Mouse (Mus musculus) yolk sac, embryonic 10.5 days (tissue): ENCODE results near the gene Rapgef5.

Source experiments
- DNase-seq: peaks from one replicate; pipeline ENCODE4 v3.0.0-alpha.2; 2017; ENCODE audit warnings: low spot score

Rapgef5 gene

DNA sequence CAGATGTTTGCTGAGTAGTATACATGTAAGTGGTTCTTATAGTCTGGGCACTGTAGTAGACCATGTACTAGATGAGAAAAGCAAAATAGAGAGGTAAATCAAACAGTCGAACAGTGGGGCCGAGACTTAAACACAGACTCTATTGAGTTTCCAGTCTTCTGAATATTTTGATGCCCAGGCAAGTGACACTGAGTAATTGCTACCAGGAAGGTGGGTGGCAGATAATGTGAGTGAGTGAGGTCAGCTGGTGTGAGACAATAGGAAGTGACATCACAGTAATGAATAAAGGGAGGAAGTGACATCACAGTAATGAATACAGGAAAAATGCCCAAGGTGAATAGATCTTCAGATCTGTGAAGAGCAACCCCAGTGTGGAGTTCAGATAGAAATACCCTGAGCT is at the start of gene Rapgef5:
Gene Rapgef5, plus strand, starts transcription at position 301 of the 400 bp plus-strand sequence.
- DNase-seq = no peak

DNA sequence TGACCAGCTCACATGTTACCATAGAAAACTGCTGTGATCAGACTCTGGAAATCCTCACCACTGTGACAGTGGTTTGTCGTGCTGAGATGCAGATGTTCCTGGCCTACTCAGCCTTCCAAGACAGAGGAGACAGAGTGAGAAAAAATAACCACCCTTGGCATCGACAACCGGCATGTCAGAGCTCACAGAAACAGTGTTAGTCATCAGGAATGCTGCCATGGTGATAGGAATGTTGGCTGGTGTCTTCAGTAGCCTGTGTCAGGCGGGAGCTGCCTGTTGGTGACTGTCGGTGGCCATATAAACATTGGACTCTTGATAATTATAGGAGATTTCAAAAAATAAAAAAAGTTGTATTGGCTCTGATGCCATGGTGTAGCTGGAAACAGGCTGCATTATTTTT is 48.0 kb upstream of the Rapgef5 start:
- no peak for DNase-seq

DNA sequence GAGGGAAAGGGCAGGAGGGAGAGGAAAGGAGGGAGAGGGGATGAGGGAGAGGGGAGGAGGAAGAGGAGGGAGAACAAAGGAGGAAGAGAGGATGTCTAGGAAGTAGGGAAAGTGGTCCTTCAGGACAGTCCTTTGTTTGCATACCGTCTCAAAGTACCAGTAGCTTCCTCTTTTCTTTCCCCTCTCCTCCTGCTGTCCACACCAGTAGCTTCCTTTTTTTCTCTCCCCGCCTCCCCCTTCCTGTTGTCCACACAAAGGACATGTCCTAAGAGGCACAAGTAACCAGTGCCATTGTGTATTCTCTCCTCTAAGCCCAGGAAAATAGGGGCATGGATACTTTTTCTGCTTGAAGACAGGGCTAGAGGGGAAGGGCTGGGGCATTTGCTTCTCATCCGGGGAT is 37.3 kb upstream of the Rapgef5 start:
- DNase-seq = no peak

- no peak for DNase-seq
These were observed 36.6 kb upstream of the Rapgef5 start for GRCm38 (mm10) chr12:117479680-117480079.

- no peak for DNase-seq
These were observed 35.3 kb upstream of the Rapgef5 start for GRCm38 (mm10) chr12:117480958-117481357.

- no peak for DNase-seq
These were observed 33.6 kb upstream of the Rapgef5 start for GRCm38 (mm10) chr12:117482665-117483064.

GRCm38 (mm10) chr12:117486118-117487057 is 29.9 kb upstream of the Rapgef5 start:
- DNase-seq = no peak

GRCm38 (mm10) chr12:117496501-117497176 is 19.6 kb upstream of the Rapgef5 start:
- peak; percentile 18 for DNase-seq

DNA sequence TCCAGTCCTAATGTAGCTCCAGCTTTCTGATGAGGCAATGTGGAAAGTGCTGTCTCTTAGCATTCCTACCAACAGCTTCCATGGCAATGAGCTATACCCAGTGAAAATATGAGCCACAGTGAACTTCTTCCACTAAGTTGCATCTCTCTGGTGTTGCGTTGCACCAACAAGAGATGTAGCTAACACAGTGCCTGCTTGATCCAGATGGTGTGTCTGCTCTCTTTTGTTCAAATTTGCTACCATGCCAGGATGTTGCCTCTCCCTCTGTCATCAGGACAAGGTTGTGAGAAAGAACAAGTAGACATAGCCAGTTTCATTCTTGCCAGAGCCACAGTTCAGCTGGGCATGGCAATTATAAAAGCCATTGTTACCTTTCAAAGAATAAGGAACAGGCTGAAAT is 18.9 kb upstream of the Rapgef5 start:
- no peak for DNase-seq

DNA sequence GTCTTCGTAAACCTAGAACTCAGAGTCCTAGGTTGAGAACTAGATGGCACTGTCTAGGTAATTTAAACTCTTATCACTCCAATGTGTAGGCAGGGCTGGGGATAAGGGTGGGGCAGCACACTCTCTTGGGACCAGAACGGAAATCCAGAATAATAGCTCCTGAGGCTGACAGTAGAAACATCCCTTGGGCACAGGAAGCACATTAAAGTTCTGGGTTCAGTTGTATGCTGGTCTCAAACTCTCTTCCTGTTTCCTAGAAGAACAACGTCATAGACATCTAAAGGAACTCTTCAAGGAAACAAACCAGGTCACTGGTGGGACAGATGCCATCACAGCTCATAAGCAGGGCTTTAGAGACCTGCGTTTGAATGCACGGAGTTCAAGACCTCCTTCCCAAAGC is 17.0 kb upstream of the Rapgef5 start:
- DNase-seq = no peak

- DNase-seq = no peak
These were observed 15.1 kb upstream of the Rapgef5 start for GRCm38 (mm10) chr12:117501180-117501579.

DNA sequence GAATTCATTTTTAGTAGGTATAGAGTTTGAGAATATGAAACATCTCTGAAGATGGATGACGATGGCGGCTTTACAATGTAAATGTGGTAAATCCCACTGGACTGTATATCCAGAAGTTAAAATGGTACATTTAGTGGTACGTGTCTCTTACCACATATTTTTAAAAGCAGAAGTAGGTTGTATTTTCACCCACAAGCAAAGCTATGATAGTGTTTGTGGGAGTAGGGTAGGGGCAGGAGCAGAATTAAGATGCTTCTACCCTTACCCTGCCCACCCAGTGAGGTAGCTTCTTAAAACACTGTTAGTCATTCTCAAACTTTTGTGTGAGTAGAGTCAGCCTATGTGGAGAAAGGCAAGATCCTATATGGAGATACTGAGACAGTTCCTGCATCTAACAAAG is 13.4 kb upstream of the Rapgef5 start:
- no peak for DNase-seq

DNA sequence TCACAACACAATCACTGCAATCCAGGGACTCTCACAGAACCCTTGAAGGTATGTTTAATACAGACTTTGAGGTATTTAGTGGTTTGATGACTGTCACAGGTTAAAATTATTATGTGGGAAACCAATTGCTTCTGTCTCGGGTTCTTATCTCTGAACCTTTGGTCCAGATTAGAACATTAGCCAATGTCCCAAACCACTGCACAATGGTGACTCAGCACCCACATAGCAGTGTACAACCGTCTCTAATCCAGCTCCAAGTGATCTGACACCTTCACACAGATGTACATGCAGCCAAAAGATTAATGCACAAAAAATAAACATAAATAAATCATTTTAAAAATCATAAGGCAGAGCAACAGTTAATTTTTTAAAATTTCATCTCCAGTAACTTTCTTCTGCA is 11.1 kb upstream of the Rapgef5 start:
- no peak for DNase-seq

DNA sequence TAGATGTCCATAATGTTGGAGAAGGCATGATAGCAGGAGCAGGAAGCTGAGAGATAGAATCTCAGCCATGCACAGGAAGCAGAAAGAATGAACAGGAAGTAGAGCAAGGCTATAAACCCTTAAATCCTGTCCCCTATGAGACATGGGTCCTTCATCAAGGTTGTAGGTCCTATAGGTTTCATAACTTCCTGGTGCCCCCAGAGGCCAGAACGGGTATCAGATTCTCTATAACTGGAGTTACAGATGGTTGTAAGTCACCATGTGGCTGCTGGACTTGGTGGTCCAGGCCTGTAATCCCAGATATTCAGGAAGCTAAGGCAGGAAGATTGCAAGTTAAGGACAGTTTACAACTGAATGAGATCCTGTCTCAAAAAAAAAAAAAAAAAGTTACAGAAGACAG is 8.5 kb upstream of the Rapgef5 start:
- no peak for DNase-seq

- DNase-seq = no peak
These were observed 6.4 kb upstream of the Rapgef5 start for GRCm38 (mm10) chr12:117509919-117510318.

GRCm38 (mm10) chr12:117512468-117512867 is 3.8 kb upstream of the Rapgef5 start:
- DNase-seq = no peak

GRCm38 (mm10) chr12:117513150-117513932 is 2.9 kb upstream of the Rapgef5 start:
- no peak for DNase-seq

DNA sequence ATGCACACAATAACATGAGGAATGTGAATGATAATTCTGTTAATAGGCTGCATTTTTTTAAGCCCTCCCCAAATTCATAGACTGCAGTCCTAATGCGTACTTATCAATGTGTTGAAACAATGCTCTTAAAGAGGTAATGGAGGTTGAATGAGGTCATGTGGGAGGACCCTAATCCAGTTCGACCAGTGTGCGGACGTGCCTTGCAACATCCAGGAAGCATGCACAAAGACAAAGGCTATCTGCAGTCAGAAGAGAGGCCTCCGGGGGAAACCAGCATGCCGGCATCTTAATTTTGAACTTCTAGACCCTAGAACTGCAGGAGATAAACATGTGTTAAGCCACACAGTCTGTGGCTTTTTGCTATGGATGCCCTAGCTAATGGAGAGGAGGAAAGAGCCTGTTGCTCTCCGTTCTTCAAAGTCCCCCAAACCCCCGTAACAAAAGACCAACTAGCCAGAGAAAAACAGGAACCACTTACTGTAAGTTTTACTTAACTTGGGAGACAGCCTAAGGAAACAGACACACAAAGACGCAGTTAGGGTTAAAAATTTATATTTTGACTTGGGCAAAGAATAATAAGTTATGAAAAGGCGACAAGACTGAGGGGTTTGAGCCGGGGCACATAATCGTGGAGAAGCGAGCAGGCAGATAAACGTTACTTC is 1.1 kb downstream of the Rapgef5 start:
- no peak for DNase-seq

DNA sequence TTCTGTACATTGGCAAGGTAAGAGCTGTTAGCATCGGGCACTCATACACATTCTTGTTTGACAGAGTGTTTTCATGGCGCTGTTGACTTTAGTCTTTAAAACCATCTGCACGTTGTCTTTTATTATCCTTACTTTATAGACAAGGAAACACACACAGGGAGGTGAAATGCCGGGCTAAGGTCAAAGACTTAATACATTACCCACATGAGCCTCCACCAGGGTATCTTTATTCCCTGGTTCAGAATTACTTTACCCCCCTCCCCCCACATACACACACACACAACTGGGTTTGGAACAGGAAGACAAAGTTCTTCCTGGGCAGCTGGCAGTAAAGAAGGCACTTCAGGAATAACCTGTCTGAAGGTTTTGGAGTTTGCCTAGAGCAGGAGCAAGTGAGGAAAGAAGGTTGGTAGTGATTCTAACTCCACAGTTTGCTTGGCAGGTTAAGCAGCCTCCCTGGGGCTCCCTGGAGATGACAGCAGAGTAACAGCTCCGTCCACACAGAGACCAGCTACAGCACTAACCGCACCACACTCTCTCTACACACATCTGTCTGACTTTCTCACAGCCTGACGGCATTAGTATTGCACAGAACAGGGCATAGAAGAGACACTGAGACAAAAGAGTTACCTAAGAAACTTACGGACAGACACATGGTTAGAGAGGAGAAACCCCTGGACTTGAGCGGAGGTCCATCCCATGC is 8.2 kb downstream of the Rapgef5 start:
- no peak for DNase-seq

DNA sequence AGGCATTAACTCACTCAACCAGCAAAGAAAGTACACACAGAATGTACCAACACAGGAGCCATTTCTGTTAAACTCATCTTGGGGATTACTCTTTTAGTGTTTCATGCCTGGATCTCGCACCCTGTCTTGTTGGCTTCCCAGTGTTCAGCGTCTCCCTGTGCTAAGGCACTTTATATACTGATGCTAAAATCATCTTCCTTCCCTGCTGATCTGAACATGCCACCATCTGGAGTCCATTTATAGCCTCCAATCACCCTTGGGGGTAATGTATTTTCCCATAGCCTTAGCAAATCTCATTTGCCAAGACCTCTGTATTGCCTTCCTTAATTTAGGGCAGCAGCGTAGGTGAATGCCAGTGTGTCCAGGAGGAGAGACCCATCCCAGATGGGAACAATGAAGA is 11.6 kb downstream of the Rapgef5 start:
- DNase-seq = no peak

DNA sequence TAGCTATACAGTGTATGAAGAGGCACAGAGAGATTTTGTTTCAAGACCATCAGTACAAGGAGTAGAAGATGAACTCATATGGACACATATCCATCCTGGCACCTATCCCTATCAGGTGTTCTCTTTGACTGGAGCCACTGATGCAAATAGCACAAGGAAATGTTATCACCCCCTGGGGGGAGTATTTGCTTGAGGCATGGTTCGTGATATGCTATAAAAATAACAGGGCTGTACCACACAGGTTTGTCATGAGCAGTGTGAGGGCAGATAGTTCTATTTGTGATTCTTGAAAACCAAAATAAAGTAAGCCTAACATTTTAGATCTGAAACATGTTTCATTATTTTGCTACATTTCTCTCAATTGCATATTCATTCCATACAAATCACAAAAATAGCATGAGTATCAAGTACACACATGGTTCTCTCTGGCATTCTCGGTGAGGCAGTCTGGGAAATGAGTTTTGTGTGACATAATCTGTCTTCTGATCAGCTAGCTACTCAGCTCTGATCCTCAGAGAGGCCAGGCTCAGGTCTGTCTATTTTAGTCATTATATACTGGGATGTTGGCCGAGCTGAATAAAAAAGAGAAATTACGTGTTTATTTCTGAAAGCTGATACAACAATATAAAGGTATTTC is 12.3 kb downstream of the Rapgef5 start:
- no peak for DNase-seq
